Mouse (Mus musculus): ENCODE data around the gene Impdh2.

GRCm38 (mm10) chr9:108525400-108525799, 34.7 kb upstream of the Impdh2 start:
- TF ChIP-seq CTCF (IDR thresholded peaks at IDR 0.05; ENCODE audit: borderline replicate concordance, insufficient read depth, low read depth, low read length) (no peak), POLR2A (IDR thresholded peaks at IDR 0.05; ENCODE audit: borderline replicate concordance, insufficient read depth, low read length) (no peak)
